Mouse (Mus musculus) heart, embryonic 12.5 days (tissue): ENCODE results near the gene Fdx1. TPM values are rescaled to one million over a fixed set of nuclear protein-coding genes. Genes with fewer than 3 reads are reported as not detected.

Source experiments
- polyA plus RNA-seq: library from polyadenylated mRNA; unstranded; fragments of >200 nt; fragmentation: Nextera tagmentation; extraction: Ambion mirVana; gene quantifications from 2 replicates; pipeline ENCODE4 v1.2.1, GENCODE M21; 2016

The Fdx1 gene
- polyA plus RNA-seq, 1 experiment from 2014 or later, result 100 TPM

Other genes starting within 250 kb of the Fdx1 start
- 0.66 and 0.74 TPM in 2 replicates for gene Arhgap20, start 198.2 kb downstream of the Fdx1 start, polyA plus RNA-seq
- gene Rdx, start 83.6 kb upstream of the Fdx1 start, polyA plus RNA-seq, result 170 and 175 TPM in 2 replicates
- gene Zc3h12c, start 205.0 kb upstream of the Fdx1 start, polyA plus RNA-seq, result 4.0 and 4.6 TPM in 2 replicates